Mouse (Mus musculus): ENCODE data around the gene Serac1. TPM values are rescaled to one million over a fixed set of nuclear protein-coding genes. Genes with fewer than 3 reads are reported as not detected.

Gene Serac1
- polyA plus RNA-seq, 1 experiment, result 5.5 TPM

GRCm38 (mm10) chr17:6083323-6083890 lies 3.9 kb upstream of the Serac1 start:
- TF ChIP-seq CTCF (IDR thresholded peaks at IDR 0.05; ENCODE audit: insufficient read depth, low read length) (no peak), POLR2A (IDR thresholded peaks at IDR 0.05; ENCODE audit: borderline replicate concordance, extremely low read depth, low read depth, low read length) (no peak)
- no peak for DNase-seq
- Histone ChIP-seq H3K4me3 (replicated peaks; ENCODE audit: extremely low read depth, low read depth, low read length) (no peak overlapping the region), H3K4me1 (ENCODE audit: control insufficient read depth, insufficient read depth, low read length) (no peaks in the 10 kb centered on the region)
- WGBS, result 70% methylated on average over 5 of the region's 5 CpGs

DNA sequence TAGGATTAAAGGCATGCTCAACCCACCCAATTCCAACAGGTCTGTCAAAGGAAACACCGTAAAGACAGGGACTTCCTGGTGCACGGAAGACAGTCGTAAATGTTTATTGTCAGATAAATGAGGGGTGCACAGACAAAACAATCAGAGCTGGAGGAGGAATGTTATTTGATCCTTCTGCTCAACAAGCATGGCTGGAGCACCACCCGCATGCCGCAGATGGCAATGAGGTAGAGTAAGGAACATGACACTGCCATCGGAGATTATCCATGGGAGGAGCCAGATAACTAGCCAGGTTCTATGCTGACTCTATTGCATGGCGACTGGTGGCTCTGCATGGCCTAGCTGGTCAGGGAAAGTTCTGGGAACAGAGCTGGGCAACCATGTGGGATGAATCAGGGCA lies 6.1 kb downstream of the Serac1 start:
- no peak for TF ChIP-seq CTCF (IDR thresholded peaks at IDR 0.05; ENCODE audit: insufficient read depth, low read length)
- no peak for TF ChIP-seq POLR2A (IDR thresholded peaks at IDR 0.05; ENCODE audit: borderline replicate concordance, extremely low read depth, low read depth, low read length)
- WGBS, result 75% methylated on average over 7 of the region's 7 CpGs
- no peak for DNase-seq
- H3K4me1 ChIP-seq (ENCODE audit: control insufficient read depth, insufficient read depth, low read length), result no peaks in the 10 kb centered on the region
- H3K4me3 ChIP-seq (replicated peaks; ENCODE audit: extremely low read depth, low read depth, low read length), result no peak overlapping the region

GRCm38 (mm10) chr17:6069866-6070265 lies 9.7 kb downstream of the Serac1 start:
- Histone ChIP-seq H3K4me3 (replicated peaks; ENCODE audit: extremely low read depth, low read depth, low read length) (no peak overlapping the region), H3K4me1 (ENCODE audit: control insufficient read depth, insufficient read depth, low read length) (no peaks in the 10 kb centered on the region)
- 87% methylated on average over 6 of the region's 6 CpGs for WGBS
- DNase-seq, result no peak
- no peak for TF ChIP-seq POLR2A (IDR thresholded peaks at IDR 0.05; ENCODE audit: borderline replicate concordance, extremely low read depth, low read depth, low read length)
- no peak for TF ChIP-seq CTCF (IDR thresholded peaks at IDR 0.05; ENCODE audit: insufficient read depth, low read length)

- no peak overlapping the region for H3K4me3 ChIP-seq (replicated peaks; ENCODE audit: extremely low read depth, low read depth, low read length)
- no peak for DNase-seq
- WGBS, result 96% methylated on average over 7 of the region's 7 CpGs
- TF ChIP-seq CTCF (IDR thresholded peaks at IDR 0.05; ENCODE audit: insufficient read depth, low read length) (no peak), POLR2A (IDR thresholded peaks at IDR 0.05; ENCODE audit: borderline replicate concordance, extremely low read depth, low read depth, low read length) (no peak)
- no peaks in the 10 kb centered on the region for H3K4me1 ChIP-seq (ENCODE audit: control insufficient read depth, insufficient read depth, low read length)
Measured at GRCm38 (mm10) chr17:6067613-6068012, 11.9 kb downstream of the Serac1 start.

DNA sequence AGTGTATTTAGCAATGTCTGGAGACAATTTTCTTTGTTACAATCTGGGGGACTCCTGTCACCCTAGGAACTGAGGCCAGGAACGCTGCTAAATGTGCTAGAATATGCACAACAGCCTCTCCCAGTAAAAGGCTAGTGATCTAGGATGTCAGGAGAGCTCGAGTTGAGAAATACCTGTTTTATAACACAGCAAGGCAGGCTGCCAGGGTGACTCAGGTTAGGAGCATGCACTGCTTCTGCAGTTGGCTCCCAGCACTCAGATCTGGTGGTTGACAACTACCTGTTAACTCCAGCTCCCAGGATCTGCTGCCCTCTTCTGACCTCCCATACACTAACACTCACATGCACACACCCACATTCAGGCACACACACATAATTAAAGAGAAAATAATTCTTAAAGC lies 13.5 kb downstream of the Serac1 start:
- Histone ChIP-seq H3K4me3 (replicated peaks; ENCODE audit: extremely low read depth, low read depth, low read length) (no peak overlapping the region), H3K4me1 (ENCODE audit: control insufficient read depth, insufficient read depth, low read length) (no peaks in the 10 kb centered on the region)
- no peak for TF ChIP-seq CTCF (IDR thresholded peaks at IDR 0.05; ENCODE audit: insufficient read depth, low read length)
- 77% methylated on average over 2 of the region's 2 CpGs for WGBS
- DNase-seq, result no peak

DNA sequence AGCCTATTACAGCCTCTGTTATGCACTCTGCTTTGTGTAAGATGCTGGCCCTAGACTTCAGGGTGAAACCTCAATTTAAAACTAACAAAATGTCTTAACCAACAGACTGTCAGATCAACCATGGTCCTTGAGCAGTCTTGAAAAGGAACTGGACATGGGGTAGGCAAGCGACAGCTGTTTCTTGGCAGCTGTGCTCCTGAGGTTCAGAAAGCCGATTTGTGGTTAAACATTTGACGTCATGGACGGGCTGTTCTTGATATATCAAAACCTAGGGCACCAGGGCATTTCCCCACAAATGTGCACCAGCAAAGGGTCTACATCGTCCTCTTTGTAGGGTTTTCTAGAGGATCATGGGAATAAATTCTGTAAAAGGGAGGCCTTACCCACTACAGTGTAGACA lies 16.0 kb downstream of the Serac1 start:
- TF ChIP-seq POLR2A (IDR thresholded peaks at IDR 0.05; ENCODE audit: borderline replicate concordance, extremely low read depth, low read depth, low read length) (no peak), CTCF (IDR thresholded peaks at IDR 0.05; ENCODE audit: insufficient read depth, low read length) (no peak)
- WGBS, result 78% methylated on average over 5 of the region's 5 CpGs
- Histone ChIP-seq H3K4me1 (ENCODE audit: control insufficient read depth, insufficient read depth, low read length) (no peaks in the 10 kb centered on the region), H3K4me3 (replicated peaks; ENCODE audit: extremely low read depth, low read depth, low read length) (no peak overlapping the region)
- no peak for DNase-seq

- TF ChIP-seq POLR2A (IDR thresholded peaks at IDR 0.05; ENCODE audit: borderline replicate concordance, extremely low read depth, low read depth, low read length) (no peak), CTCF (IDR thresholded peaks at IDR 0.05; ENCODE audit: insufficient read depth, low read length) (no peak)
- DNase-seq, result no peak
- Histone ChIP-seq H3K4me3 (replicated peaks; ENCODE audit: extremely low read depth, low read depth, low read length) (no peak overlapping the region), H3K4me1 (ENCODE audit: control insufficient read depth, insufficient read depth, low read length) (no peaks in the 10 kb centered on the region)
- WGBS, result 79% methylated on average over 8 of the region's 8 CpGs
Measured at GRCm38 (mm10) chr17:6062793-6063192, 16.7 kb downstream of the Serac1 start.

- DNase-seq, result peak; percentile 37
- 0 out of 2 replicates have a peak, but pooled peaks cover 2% of the 10 kb centered on the region for H3K4me1 ChIP-seq (ENCODE audit: control insufficient read depth, insufficient read depth, low read length)
- WGBS, result 17% methylated on average over 5 of the region's 5 CpGs
- TF ChIP-seq POLR2A (IDR thresholded peaks at IDR 0.05; ENCODE audit: borderline replicate concordance, extremely low read depth, low read depth, low read length) (no peak), CTCF (IDR thresholded peaks at IDR 0.05; ENCODE audit: insufficient read depth, low read length) (peak; percentile 23)
- H3K4me3 ChIP-seq (replicated peaks; ENCODE audit: extremely low read depth, low read depth, low read length), result peak overlapping the region; percentile 29
Measured at GRCm38 (mm10) chr17:6054934-6055355, 24.6 kb downstream of the Serac1 start.

- no peak for DNase-seq
- no peak for TF ChIP-seq POLR2A (IDR thresholded peaks at IDR 0.05; ENCODE audit: borderline replicate concordance, extremely low read depth, low read depth, low read length)
- no peak for TF ChIP-seq CTCF (IDR thresholded peaks at IDR 0.05; ENCODE audit: insufficient read depth, low read length)
- WGBS, result 75% methylated on average over 4 of the region's 4 CpGs
- Histone ChIP-seq H3K4me3 (replicated peaks; ENCODE audit: extremely low read depth, low read depth, low read length) (no peak overlapping the region), H3K4me1 (ENCODE audit: control insufficient read depth, insufficient read depth, low read length) (0 out of 2 replicates have a peak, but pooled peaks cover 2% of the 10 kb centered on the region)
Measured at GRCm38 (mm10) chr17:6052801-6053200, 26.7 kb downstream of the Serac1 start.

DNA sequence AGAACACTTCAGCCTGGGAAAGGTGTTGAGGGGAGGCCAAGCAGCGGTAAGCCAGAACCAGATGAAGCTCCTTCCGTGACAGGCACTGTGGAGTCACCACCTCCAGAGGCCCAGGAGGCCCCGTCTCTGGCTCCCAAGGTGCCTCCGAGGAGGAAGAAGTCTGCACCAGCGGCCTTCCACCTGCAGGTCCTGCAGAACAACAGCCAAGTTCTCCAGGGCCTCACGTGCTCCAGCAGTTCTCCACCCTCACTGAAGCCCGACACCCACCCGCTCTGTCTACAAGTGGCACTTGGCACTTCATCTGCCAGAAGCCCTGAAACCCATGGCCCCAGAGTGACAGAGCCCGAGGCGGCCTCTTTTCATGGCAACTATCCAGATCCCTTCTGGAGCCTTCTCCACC lies 42.0 kb downstream of the Serac1 start:
- 68% methylated on average over 10 of the region's 10 CpGs for WGBS
- Histone ChIP-seq H3K4me3 (replicated peaks; ENCODE audit: extremely low read depth, low read depth, low read length) (no peak overlapping the region), H3K4me1 (ENCODE audit: control insufficient read depth, insufficient read depth, low read length) (no peaks in the 10 kb centered on the region)
- no peak for TF ChIP-seq CTCF (IDR thresholded peaks at IDR 0.05; ENCODE audit: insufficient read depth, low read length)
- TF ChIP-seq POLR2A (IDR thresholded peaks at IDR 0.05; ENCODE audit: borderline replicate concordance, extremely low read depth, low read depth, low read length), result no peak
- no peak for DNase-seq

All from lung, adult 2 months (tissue).